Mouse (Mus musculus) kidney, postnatal 0 days (tissue): Measurements from ENCODE around the gene Rapgef5. TPM values are rescaled to one million over a fixed set of nuclear protein-coding genes. Genes with fewer than 3 reads are reported as not detected.
A peak's percentile ranks its signal among the peaks of the same experiment; 100 is the strongest.

ENCODE experiments used
- ATAC-seq: fragments of 200-750 bp; cut with Nextera tagmentation; replicated peaks from 2 replicates; pipeline ENCODE4 v1.8.0; 2017; ENCODE audit warnings: low read depth, moderate number of reproducible peaks, moderate TSS enrichment, moderate library complexity; ENCODE audit not compliant: low FRiP score
- DNase-seq: peaks from one replicate; pipeline ENCODE4 v3.0.0-alpha.2; 2016; ENCODE audit warnings: low spot score
- H3K27ac ChIP-seq: fragments of 300-500 bp; sonication (generic); 2 replicates; pipeline ENCODE4 v1.5.1; 2014; ENCODE audit warnings: mild to moderate bottlenecking
- H3K27me3 ChIP-seq: fragments of 300-500 bp; sonication (generic); 2 replicates; pipeline ENCODE4 v1.6.1; 2014; ENCODE audit warnings: low read length, mixed read lengths; ENCODE audit not compliant: insufficient read depth
- H3K36me3 ChIP-seq: fragments of 300-500 bp; sonication (generic); 2 replicates; pipeline ENCODE4 v1.6.1; 2014; ENCODE audit warnings: low read length, mixed read lengths; ENCODE audit not compliant: insufficient read depth
- H3K4me1 ChIP-seq: fragments of 300-500 bp; sonication (generic); replicated peaks from 2 replicates; pipeline ENCODE4 v1.6.1; 2014; ENCODE audit warnings: antibody characterized with exemption, low read length, mixed read lengths; ENCODE audit not compliant: insufficient read depth
- H3K4me2 ChIP-seq: fragments of 300-500 bp; sonication (generic); 2 replicates; pipeline ENCODE4 v1.6.1; 2014; ENCODE audit warnings: mild to moderate bottlenecking, low read length, moderate library complexity, mixed read lengths
- H3K4me3 ChIP-seq: fragments of 300-500 bp; sonication (generic); replicated peaks from 2 replicates; pipeline ENCODE4 v1.5.1; 2014; ENCODE audit warnings: low read depth, low read length
- H3K9ac ChIP-seq: fragments of 300-500 bp; sonication (generic); 2 replicates; pipeline ENCODE4 v1.6.1; 2014; ENCODE audit warnings: low read depth, low read length
- H3K9me3 ChIP-seq: fragments of 300-500 bp; sonication (generic); replicated peaks from 2 replicates; pipeline ENCODE4 v1.6.1; 2016; ENCODE audit warnings: low read length, inconsistent platforms, mixed read lengths
- CTCF ChIP-seq: IDR thresholded peaks from 2 replicates; pipeline ENCODE4 v1.5.1; 2016; ENCODE audit warnings: antibody characterized with exemption, low read depth, mild to moderate bottlenecking, moderate library complexity
- WGBS: fragments of 180-500 bp; shearing (Covaris S2); extraction: QIAGEN DNeasy Blood & Tissue Kit; methylation state at CpG from one replicate; pipeline ENCODE4 v1.1.7; 2014; 5-methylcytosine and 5-hydroxymethylcytosine counted together
- polyA plus RNA-seq: library from polyadenylated mRNA; unstranded; fragments of >200 nt; fragmentation: Nextera tagmentation; extraction: Ambion mirVana; gene quantifications from 2 replicates; pipeline ENCODE4 v1.2.1, GENCODE M21; 2015

Gene Rapgef5
- polyA plus RNA-seq, 1 experiment from 2014 or later, result 14.9 TPM

GRCm38 (mm10) chr12:117586124-117586523 is 69.8 kb downstream of the Rapgef5 start:
- H3K9ac ChIP-seq, result no peak overlapping the region
- no peak overlapping the region for H3K4me2 ChIP-seq
- 16% methylated on average over 1 of the region's 1 CpGs for WGBS
- no peaks in the 10 kb centered on the region for H3K4me1 ChIP-seq
- TF ChIP-seq CTCF, result peak; percentile 85
- no peaks in the 10 kb centered on the region for H3K36me3 ChIP-seq
- peak; percentile 78 for DNase-seq
- H3K9me3 ChIP-seq, result no peaks in the 10 kb centered on the region
- H3K4me3 ChIP-seq, result no peak overlapping the region
- 0 out of 2 replicates have a peak, but pooled peaks have one; percentile 43 for ATAC-seq
- no peak overlapping the region for H3K27ac ChIP-seq
- no peaks in the 10 kb centered on the region for H3K27me3 ChIP-seq

GRCm38 (mm10) chr12:117589186-117589585 is 72.9 kb downstream of the Rapgef5 start:
- Histone ChIP-seq H3K4me1 (no peaks in the 10 kb centered on the region), H3K9me3 (no peaks in the 10 kb centered on the region), H3K27me3 (no peaks in the 10 kb centered on the region), H3K9ac (no peak overlapping the region), H3K36me3 (no peaks in the 10 kb centered on the region), H3K4me3 (no peak overlapping the region), H3K27ac (no peak overlapping the region), H3K4me2 (no peak overlapping the region)
- no peak for TF ChIP-seq CTCF
- 49% methylated on average over 2 of the region's 2 CpGs for WGBS
- ATAC-seq, result no peak
- peak; percentile 31 for DNase-seq

GRCm38 (mm10) chr12:117592019-117592418 is 75.7 kb downstream of the Rapgef5 start:
- H3K4me2 ChIP-seq, result no peak overlapping the region
- H3K27ac ChIP-seq, result no peak overlapping the region
- H3K9me3 ChIP-seq, result no peaks in the 10 kb centered on the region
- WGBS, result 37% methylated on average over 2 of the region's 2 CpGs
- peak; percentile 48 for TF ChIP-seq CTCF
- H3K36me3 ChIP-seq, result no peaks in the 10 kb centered on the region
- ATAC-seq, result no peak
- no peaks in the 10 kb centered on the region for H3K4me1 ChIP-seq
- no peak overlapping the region for H3K9ac ChIP-seq
- no peak overlapping the region for H3K4me3 ChIP-seq
- DNase-seq, result peak; percentile 43
- H3K27me3 ChIP-seq, result no peaks in the 10 kb centered on the region

GRCm38 (mm10) chr12:117592583-117592982 is 76.3 kb downstream of the Rapgef5 start:
- Histone ChIP-seq H3K4me1 (no peaks in the 10 kb centered on the region), H3K36me3 (no peaks in the 10 kb centered on the region), H3K4me2 (no peak overlapping the region), H3K27ac (no peak overlapping the region), H3K9me3 (no peaks in the 10 kb centered on the region), H3K9ac (no peak overlapping the region), H3K4me3 (no peak overlapping the region), H3K27me3 (no peaks in the 10 kb centered on the region)
- DNase-seq (no peak), ATAC-seq (no peak)
- no peak for TF ChIP-seq CTCF
- 30% methylated on average over 3 of the region's 3 CpGs for WGBS

GRCm38 (mm10) chr12:117595179-117595578 is 78.9 kb downstream of the Rapgef5 start:
- no peaks in the 10 kb centered on the region for H3K9me3 ChIP-seq

GRCm38 (mm10) chr12:117598190-117598589 is 81.9 kb downstream of the Rapgef5 start:
- Histone ChIP-seq H3K36me3 (no peaks in the 10 kb centered on the region), H3K4me3 (no peak overlapping the region), H3K27me3 (no peaks in the 10 kb centered on the region), H3K4me1 (no peaks in the 10 kb centered on the region), H3K27ac (no peak overlapping the region), H3K9me3 (no peaks in the 10 kb centered on the region), H3K4me2 (no peak overlapping the region), H3K9ac (no peak overlapping the region)
- TF ChIP-seq CTCF, result no peak
- no peak for DNase-seq
- WGBS, result 47% methylated on average over 2 of the region's 2 CpGs
- ATAC-seq, result no peak

More at GRCm38 (mm10) chr12:117595179-117595578, 78.9 kb downstream of the Rapgef5 start:
- H3K4me1 ChIP-seq, result no peaks in the 10 kb centered on the region
- no peak for DNase-seq
- no peak overlapping the region for H3K9ac ChIP-seq
- 79% methylated on average over 9 of the region's 9 CpGs for WGBS
- no peaks in the 10 kb centered on the region for H3K27me3 ChIP-seq
- H3K4me3 ChIP-seq, result no peak overlapping the region
- H3K36me3 ChIP-seq, result no peaks in the 10 kb centered on the region
- no peak for ATAC-seq
- no peak for TF ChIP-seq CTCF
- no peak overlapping the region for H3K27ac ChIP-seq
- no peak overlapping the region for H3K4me2 ChIP-seq

- H3K9me3 ChIP-seq, result no peaks in the 10 kb centered on the region
- H3K4me1 ChIP-seq, result no peaks in the 10 kb centered on the region
- H3K36me3 ChIP-seq, result no peaks in the 10 kb centered on the region
- ATAC-seq (no peak), DNase-seq (no peak)
- no peaks in the 10 kb centered on the region for H3K27me3 ChIP-seq
- H3K4me3 ChIP-seq, result no peak overlapping the region
- no peak for TF ChIP-seq CTCF
- H3K9ac ChIP-seq, result no peak overlapping the region
- 80% methylated on average over 3 of the region's 3 CpGs for WGBS
- no peak overlapping the region for H3K4me2 ChIP-seq
- no peak overlapping the region for H3K27ac ChIP-seq
Observed at GRCm38 (mm10) chr12:117605966-117606365, 89.7 kb downstream of the Rapgef5 start.
